Mouse (Mus musculus) liver, adult 2 months (tissue): ENCODE data around the gene Psmd2. TPM values are rescaled to one million over a fixed set of nuclear protein-coding genes. Genes with fewer than 3 reads are reported as not detected.

Experiments used
- DNase-seq: peaks from one replicate; pipeline ENCODE4 v3.0.0-alpha.2; 2011; ENCODE audit warnings: low read depth, low spot score; ENCODE audit errors: extremely low read depth
- H3K27ac ChIP-seq: fragments of 200-500 bp; replicated peaks from 2 replicates; pipeline ENCODE4 v1.5.1; 2012; ENCODE audit warnings: low read depth, mild to moderate bottlenecking, control low read depth, inconsistent platforms, low read length; ENCODE audit not compliant: insufficient read depth
- H3K27me3 ChIP-seq: fragments of 200-500 bp; 2 replicates; pipeline ENCODE4 v1.6.1; 2012; ENCODE audit warnings: mild to moderate bottlenecking, moderate library complexity, low read length, inconsistent platforms; ENCODE audit not compliant: control insufficient read depth, insufficient read depth
- H3K36me3 ChIP-seq: fragments of 200-500 bp; 2 replicates; pipeline ENCODE4 v1.6.1; 2012; ENCODE audit warnings: low read length, inconsistent platforms; ENCODE audit not compliant: control insufficient read depth, insufficient read depth
- H3K4me1 ChIP-seq: fragments of 200-500 bp; 2 replicates; pipeline ENCODE4 v1.6.1; 2011; ENCODE audit warnings: low read length; ENCODE audit not compliant: control insufficient read depth, insufficient read depth
- H3K4me3 ChIP-seq: fragments of 200-500 bp; 2 replicates; pipeline ENCODE4 v1.5.1; 2011; ENCODE audit warnings: low read depth, mild to moderate bottlenecking, control low read depth, low read length, moderate library complexity; ENCODE audit not compliant: insufficient read depth
- H3K79me2 ChIP-seq: fragments of 200-500 bp; 2 replicates; pipeline ENCODE4 v1.6.1; 2012; ENCODE audit warnings: inconsistent platforms, mild to moderate bottlenecking, low read length, moderate library complexity; ENCODE audit not compliant: control insufficient read depth, insufficient read depth
- H3K9ac ChIP-seq: fragments of 200-500 bp; 2 replicates; pipeline ENCODE4 v1.6.1; 2012; ENCODE audit warnings: low read depth, mild to moderate bottlenecking, control low read depth, inconsistent platforms, low read length
- CTCF ChIP-seq: fragments of 200-500 bp; IDR thresholded peaks from 2 replicates; pipeline ENCODE4 v1.5.1; 2011; ENCODE audit warnings: low read depth, low read length, control low read depth
- POLR2A ChIP-seq: fragments of 200-500 bp; IDR thresholded peaks from 2 replicates; pipeline ENCODE4 v1.6.1; 2011; ENCODE audit warnings: low read length, control low read depth; ENCODE audit not compliant: insufficient read depth; ENCODE audit errors: extremely low read depth
- WGBS: fragments of 180-500 bp; shearing (Covaris S2); methylation state at CpG from one replicate; pipeline ENCODE4 v1.1.7; 2018; 5-methylcytosine and 5-hydroxymethylcytosine counted together
- polyA plus RNA-seq: library from polyadenylated mRNA; depleted of rRNA; stranded (reverse); fragments of >200 nt; gene quantifications from 2 replicates; pipeline ENCODE4 v1.2.3, GENCODE M21; 2012
- total RNA-seq: library from RNA; depleted of rRNA; stranded (reverse); fragments of >200 nt; gene quantifications from 2 replicates; pipeline ENCODE4 v1.2.3, GENCODE M21; 2014

The Psmd2 gene
- total and polyA plus RNA-seq, 2 experiments = 85.0 to 138 TPM

DNA sequence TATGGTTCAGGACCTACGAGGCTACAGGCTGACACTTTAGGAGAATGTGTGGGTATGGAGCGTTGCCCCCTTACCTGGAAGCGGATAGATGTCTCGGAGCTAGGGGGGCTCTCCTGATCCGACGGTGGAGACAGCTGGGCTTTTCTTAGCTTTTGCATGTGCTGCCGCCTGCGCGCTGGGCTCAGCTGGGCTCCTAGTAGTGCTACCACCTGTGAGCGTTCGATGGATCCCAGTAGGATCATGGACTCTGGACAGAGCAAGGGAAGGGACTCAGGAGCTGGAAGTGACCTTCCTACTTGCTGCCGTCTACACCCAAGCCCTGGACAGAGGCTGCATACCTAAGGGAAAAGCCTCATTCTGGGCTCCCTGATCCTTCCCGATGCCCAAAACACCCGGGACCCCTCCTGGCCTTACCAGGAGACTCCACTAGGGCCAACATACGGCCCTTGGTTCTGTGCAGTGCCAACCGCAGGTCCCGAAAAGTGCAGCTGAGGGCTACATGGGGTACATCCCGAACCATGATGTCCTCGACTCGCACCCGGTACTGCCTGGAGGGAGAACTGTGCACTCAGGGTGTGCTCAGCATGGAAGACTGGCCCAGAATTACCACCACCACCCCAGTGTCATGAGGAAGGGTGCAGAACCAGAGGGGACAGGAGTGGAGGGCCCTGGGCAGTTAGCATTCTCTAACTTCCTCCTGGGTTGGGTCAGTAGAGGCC lies 56.9 kb downstream of the Psmd2 start:
- DNase-seq = no peak
- TF ChIP-seq POLR2A (no peak), CTCF (no peak)
- 0 out of 2 replicates have a peak, but pooled peaks cover 2% of the 10 kb centered on the region for H3K36me3 ChIP-seq
- H3K27me3 ChIP-seq = no peaks in the 10 kb centered on the region
- WGBS = 95% methylated on average over 21 of the region's 21 CpGs
- no peak overlapping the region for H3K27ac ChIP-seq
- H3K4me1 ChIP-seq = no peaks in the 10 kb centered on the region
- no peak overlapping the region for H3K9ac ChIP-seq
- H3K4me3 ChIP-seq = no peak overlapping the region
- H3K79me2 ChIP-seq = no peaks in the 10 kb centered on the region

DNA sequence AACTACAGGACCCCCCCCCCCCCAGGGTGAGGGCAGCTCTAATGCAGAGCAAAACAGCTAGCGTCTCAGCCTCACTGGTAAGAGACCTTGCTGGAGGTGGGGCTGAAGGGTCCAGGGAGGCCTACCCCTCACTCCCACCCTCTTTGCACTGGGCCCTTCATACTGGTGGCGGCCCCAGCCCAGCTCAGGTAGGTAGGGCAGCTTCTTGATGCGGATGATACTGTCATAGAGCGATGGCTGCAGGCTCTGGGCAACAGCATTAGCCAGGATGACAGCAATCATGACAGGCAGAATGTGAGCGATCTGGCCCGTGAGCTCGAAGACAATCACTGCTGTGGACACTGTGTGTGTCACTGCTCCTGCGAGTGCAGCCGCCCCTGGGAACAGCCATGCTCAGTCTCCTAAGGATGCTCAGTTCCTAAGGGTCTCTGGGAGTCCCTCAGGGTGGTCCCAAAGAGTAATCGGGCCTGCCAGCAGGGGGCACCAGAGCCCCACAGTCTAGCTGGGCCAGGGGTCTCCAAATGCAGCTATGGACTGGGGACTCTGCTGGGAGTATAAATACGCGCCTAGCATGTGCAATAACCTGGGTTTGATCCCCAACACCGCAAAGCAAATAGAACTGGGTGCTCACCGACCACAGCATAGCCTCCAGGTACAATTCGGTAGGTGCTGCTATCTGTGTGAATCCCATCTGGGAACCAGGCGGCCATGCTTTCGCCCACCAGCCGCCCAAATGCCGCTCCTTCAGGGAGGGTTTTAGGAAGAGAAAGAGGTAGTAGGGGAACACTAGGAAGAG lies 57.7 kb downstream of the Psmd2 start:
- 86% methylated on average over 19 of the region's 19 CpGs for WGBS
- Histone ChIP-seq H3K79me2 (no peaks in the 10 kb centered on the region), H3K4me1 (no peaks in the 10 kb centered on the region), H3K27ac (no peak overlapping the region), H3K9ac (no peak overlapping the region), H3K27me3 (no peaks in the 10 kb centered on the region), H3K36me3 (0 out of 2 replicates have a peak, but pooled peaks cover 2% of the 10 kb centered on the region), H3K4me3 (no peak overlapping the region)
- DNase-seq = no peak
- TF ChIP-seq CTCF (peak; percentile 69), POLR2A (no peak)

- no peak overlapping the region for H3K4me3 ChIP-seq
- H3K9ac ChIP-seq = no peak overlapping the region
- H3K27ac ChIP-seq = no peak overlapping the region
- H3K79me2 ChIP-seq = no peaks in the 10 kb centered on the region
- no peak for DNase-seq
- 0 out of 2 replicates have a peak, but pooled peaks cover 3% of the 10 kb centered on the region for H3K4me1 ChIP-seq
- 0 out of 2 replicates have a peak, but pooled peaks cover 2% of the 10 kb centered on the region for H3K36me3 ChIP-seq
- TF ChIP-seq CTCF = no peak
- TF ChIP-seq POLR2A = no peak
- H3K27me3 ChIP-seq = no peaks in the 10 kb centered on the region
- 93% methylated on average over 11 of the region's 11 CpGs for WGBS
These were observed 58.9 kb downstream of the Psmd2 start for GRCm38 (mm10) chr16:20710370-20710769.

DNA sequence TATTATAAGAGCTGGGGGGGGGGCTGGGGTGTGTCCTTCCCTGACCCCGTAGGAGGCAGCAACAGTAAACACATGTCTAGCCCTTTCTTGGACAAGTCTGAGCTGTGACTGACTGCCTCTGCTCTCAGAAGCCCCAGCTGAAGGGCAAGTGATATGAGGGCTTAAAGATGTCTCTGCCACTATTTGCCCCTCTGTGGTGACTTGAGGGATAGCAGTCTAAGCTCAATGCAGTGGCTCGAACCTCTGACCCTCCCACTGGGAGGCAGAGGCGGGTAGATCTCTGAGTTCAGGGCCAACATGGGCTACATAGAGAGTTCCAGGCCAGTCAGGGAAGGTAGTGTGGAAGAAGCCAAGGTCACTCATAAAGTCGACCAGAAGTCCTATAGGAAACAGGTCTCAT lies 59.4 kb downstream of the Psmd2 start:
- Histone ChIP-seq H3K36me3 (0 out of 2 replicates have a peak, but pooled peaks cover 2% of the 10 kb centered on the region), H3K27ac (no peak overlapping the region), H3K9ac (no peak overlapping the region), H3K27me3 (no peaks in the 10 kb centered on the region), H3K4me1 (0 out of 2 replicates have a peak, but pooled peaks cover 3% of the 10 kb centered on the region), H3K79me2 (no peaks in the 10 kb centered on the region), H3K4me3 (no peak overlapping the region)
- TF ChIP-seq CTCF = peak; percentile 9; the same call in 1 of the 2 replicates
- no peak for TF ChIP-seq POLR2A
- no peak for DNase-seq
- WGBS = 82% methylated on average over 4 of the region's 4 CpGs

DNA sequence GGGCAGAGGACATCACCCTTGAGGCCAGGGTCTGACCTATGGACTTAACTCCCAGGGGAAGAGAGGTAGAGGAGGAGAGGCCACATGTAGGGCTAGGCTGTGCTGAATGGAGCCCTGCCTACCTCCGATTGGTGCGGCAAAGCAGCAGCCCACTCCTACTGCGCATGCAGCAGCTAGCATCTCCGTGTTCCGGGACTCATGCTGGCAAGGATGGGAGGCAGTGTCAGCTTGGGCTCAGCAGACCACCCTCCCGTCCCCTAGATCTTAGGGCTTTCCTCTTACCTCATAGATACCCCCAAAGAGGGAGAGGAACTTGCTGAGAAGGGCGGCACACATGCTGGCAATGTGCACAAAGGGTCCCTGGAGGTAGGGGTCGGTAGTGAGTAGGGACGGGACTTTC lies 60.7 kb downstream of the Psmd2 start:
- no peak for TF ChIP-seq CTCF
- no peak for TF ChIP-seq POLR2A
- H3K4me1 ChIP-seq = 0 out of 2 replicates have a peak, but pooled peaks cover 3% of the 10 kb centered on the region
- no peak overlapping the region for H3K27ac ChIP-seq

More for the DNA sequence above, 60.7 kb downstream of the Psmd2 start:
- no peak for DNase-seq
- Histone ChIP-seq H3K36me3 (0 out of 2 replicates have a peak, but pooled peaks cover 2% of the 10 kb centered on the region), H3K27me3 (no peaks in the 10 kb centered on the region), H3K79me2 (no peaks in the 10 kb centered on the region), H3K4me3 (no peak overlapping the region), H3K9ac (no peak overlapping the region)
- 90% methylated on average over 9 of the region's 9 CpGs for WGBS
